Mouse (Mus musculus): ENCODE data around the gene Cmtm2a. TPM values are rescaled to one million over a fixed set of nuclear protein-coding genes. Genes with fewer than 3 reads are reported as not detected.
"Not testable (repeated sequence)": the region's sequence is repeated elsewhere in the genome, so short reads cannot be mapped to it uniquely, and the experiment has no call there.

The Cmtm2a gene
- not detected for total RNA-seq (2021)
- long read RNA-seq, experiment 1: 0 reads
- long read RNA-seq, experiment 2: 0 reads

- H3K4me3 ChIP-seq; DNase-seq (ENCODE audit: low spot score in 2 of 2); H3K27ac ChIP-seq: not testable (repeated sequence)
Observed at GRCm38 (mm10) chr8:104293081-104293480, at the start of gene Cmtm2a. Gene Cmtm2a (minus strand): TSS chr8:104293181.

GRCm38 (mm10) chr8:104342426-104342825, 49.4 kb upstream of the Cmtm2a start:
- no peak for TF ChIP-seq CTCF (conservative IDR thresholded peaks at IDR 0.05)
- no peak overlapping the region for H3K27ac ChIP-seq
- DNase-seq (ENCODE audit: low spot score in 2 of 2): no peak
- H3K4me3 ChIP-seq: no peak overlapping the region

- no peak for TF ChIP-seq CTCF (conservative IDR thresholded peaks at IDR 0.05)
Observed at GRCm38 (mm10) chr8:104341678-104342077, 48.7 kb upstream of the Cmtm2a start.

DNA sequence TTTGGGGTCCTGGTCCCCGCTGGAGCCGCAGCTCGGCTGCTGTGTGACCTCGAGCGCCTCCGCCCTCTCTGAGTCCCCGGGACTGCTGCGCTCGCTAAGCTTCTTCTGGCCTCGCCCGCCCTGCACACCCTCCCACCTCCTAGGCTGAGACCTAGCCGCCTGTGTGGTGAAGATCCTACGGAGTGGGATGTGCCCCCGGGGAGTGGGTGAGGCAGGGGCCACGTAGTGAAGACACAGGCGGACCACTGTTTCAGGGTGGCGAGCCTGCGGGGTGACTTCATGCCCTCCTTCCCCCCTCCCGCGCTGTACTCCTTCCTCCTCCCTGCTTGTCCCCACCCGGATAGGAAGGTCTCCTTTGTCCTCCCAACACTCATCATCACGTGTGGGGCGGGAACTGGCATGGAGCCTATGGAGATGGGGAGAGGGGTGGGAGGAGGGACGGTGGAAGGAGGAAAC, 48.2 kb upstream of the Cmtm2a start:
- TF ChIP-seq CTCF (conservative IDR thresholded peaks at IDR 0.05): no peak
- H3K27ac ChIP-seq: peak overlapping the region; percentile 82
- H3K4me3 ChIP-seq: peak overlapping the region; percentile 68
- DNase-seq (ENCODE audit: low spot score in 2 of 2): no peak

More at GRCm38 (mm10) chr8:104341678-104342077, 48.7 kb upstream of the Cmtm2a start:
- no peak for DNase-seq (ENCODE audit: low spot score in 2 of 2)
- H3K27ac ChIP-seq: peak overlapping the region; percentile 82; the same call in 1 of the 2 replicates
- H3K4me3 ChIP-seq: no peak overlapping the region; the same call in 1 of the 2 replicates

GRCm38 (mm10) chr8:104340233-104341105, 47.5 kb upstream of the Cmtm2a start:
- TF ChIP-seq CTCF (conservative IDR thresholded peaks at IDR 0.05): peak; percentile 84
- H3K4me3 ChIP-seq: peak overlapping the region; percentile 68
- peak overlapping the region; percentile 82 for H3K27ac ChIP-seq
- peak; percentile 46 to 57 for DNase-seq (ENCODE audit: low spot score in 2 of 2)

- Histone ChIP-seq H3K4me3 (peak overlapping the region; percentile 68), H3K27ac (peak overlapping the region; percentile 82; the same call in 1 of the 2 replicates)
- no peak for DNase-seq (ENCODE audit: low spot score in 2 of 2)
- TF ChIP-seq CTCF (conservative IDR thresholded peaks at IDR 0.05): no peak
Observed at GRCm38 (mm10) chr8:104339983-104340232, 46.9 kb upstream of the Cmtm2a start.

GRCm38 (mm10) chr8:104339229-104339982, 46.4 kb upstream of the Cmtm2a start, which contains the start of gene Cmtm3:
Gene Cmtm3 (plus strand): TSS chr8:104339410.
- Histone ChIP-seq H3K27ac (peak within 1 kb of the TSS; percentile 82; the same call in 1 of the 2 replicates), H3K4me3 (peak within 1 kb of the TSS; percentile 68)
- DNase-seq (ENCODE audit: low spot score in 2 of 2): no peak
- no peak for TF ChIP-seq CTCF (conservative IDR thresholded peaks at IDR 0.05)

DNA sequence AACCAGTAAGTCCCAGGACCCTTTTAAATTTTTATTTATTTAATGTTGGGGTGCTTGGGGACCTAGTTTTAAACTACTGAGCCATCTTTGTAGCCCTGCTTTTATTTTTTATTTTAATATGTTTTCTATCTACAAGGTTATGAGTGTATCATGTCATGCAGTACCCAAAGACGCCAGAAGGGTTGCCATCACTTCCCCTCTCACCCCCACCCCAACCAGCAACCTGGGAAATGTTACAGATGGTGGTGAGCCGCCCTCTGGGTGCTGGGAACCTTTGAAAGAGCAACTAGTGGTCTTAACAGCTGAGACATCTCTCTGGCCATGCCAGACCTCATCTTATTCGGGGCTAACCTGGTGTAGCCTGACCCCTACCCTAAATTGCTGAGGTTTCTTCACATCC, 44.9 kb upstream of the Cmtm2a start:
- Histone ChIP-seq H3K27ac (no peak overlapping the region), H3K4me3 (no peak overlapping the region)
- no peak for DNase-seq (ENCODE audit: low spot score in 2 of 2)
- TF ChIP-seq CTCF (conservative IDR thresholded peaks at IDR 0.05): peak; percentile 48

- H3K4me3 ChIP-seq: no peak overlapping the region
- DNase-seq (ENCODE audit: low spot score in 2 of 2): no peak
- H3K27ac ChIP-seq: no peak overlapping the region
- no peak for TF ChIP-seq CTCF (conservative IDR thresholded peaks at IDR 0.05)
Observed at GRCm38 (mm10) chr8:104336806-104337205, 43.8 kb upstream of the Cmtm2a start.

GRCm38 (mm10) chr8:104334196-104334595, 41.2 kb upstream of the Cmtm2a start:
- H3K27ac ChIP-seq: no peak overlapping the region

DNA sequence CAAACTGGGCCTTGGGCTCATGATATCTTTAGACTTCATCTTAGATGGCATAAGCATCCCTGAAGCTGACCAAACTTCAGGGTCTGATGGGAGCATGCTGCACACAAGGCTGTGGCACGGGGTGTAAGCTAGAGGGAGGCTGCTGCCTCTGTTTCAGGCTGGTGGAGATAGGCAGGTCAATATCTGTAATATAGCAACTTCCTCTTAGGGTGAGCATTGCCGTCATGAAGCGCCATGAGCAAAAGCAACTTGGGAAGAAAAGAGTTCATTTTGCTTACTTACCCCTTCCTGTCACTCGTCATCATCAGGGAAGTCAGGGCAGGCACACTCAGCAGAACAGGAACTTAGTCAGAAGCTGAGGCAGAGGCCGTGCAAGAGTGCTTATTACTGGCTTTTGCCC, 40.8 kb upstream of the Cmtm2a start:
- Histone ChIP-seq H3K4me3 (no peak overlapping the region), H3K27ac (no peak overlapping the region)
- no peak for DNase-seq (ENCODE audit: low spot score in 2 of 2)
- TF ChIP-seq CTCF (conservative IDR thresholded peaks at IDR 0.05): no peak

More at GRCm38 (mm10) chr8:104334196-104334595, 41.2 kb upstream of the Cmtm2a start:
- no peak for TF ChIP-seq CTCF (conservative IDR thresholded peaks at IDR 0.05)
- no peak for DNase-seq (ENCODE audit: low spot score in 2 of 2)
- no peak overlapping the region for H3K4me3 ChIP-seq

DNA sequence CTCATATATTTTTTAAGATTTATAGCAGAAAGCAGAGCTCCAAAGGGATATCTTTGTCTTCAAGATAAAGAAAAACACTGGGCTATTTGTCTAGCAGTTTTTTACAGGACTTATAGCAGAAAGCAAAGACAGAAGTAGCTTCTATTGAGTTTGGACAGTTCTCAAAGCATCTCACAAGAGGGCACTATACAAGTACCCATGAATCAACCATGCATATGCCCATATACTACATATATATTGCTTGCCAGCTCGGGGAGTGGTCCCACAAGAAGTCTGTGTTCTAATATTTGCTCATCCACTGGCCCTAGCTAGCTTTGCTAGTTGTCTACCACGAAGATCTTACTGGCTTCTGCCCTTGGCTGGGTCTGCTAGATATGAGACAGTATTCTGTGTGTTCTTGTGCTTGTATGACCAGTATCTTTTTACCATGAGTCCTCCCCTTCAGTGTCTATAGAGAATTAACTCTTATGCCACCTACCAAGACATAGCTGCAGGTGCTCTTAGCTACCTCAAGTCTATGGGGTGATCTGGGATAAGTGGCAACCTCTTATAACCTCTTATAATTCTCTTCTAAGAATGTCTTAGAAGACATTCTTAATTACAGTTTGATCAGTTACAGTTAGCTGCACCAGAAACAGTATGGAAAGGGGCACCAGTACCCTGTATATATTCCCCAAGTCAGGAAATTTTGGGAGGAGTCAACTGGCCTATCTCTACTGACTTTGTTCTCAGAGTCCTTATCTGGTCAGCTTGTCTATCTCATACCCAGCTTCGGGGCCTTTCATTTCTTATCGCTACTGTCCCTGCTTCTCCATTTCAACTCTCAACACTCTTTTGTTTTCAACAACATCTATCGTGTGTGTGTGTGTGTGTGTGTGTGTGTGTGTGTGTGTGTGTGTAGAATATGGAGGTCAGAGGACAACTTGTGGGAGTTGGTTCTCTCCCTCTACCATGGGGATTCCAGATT, 40.0 kb upstream of the Cmtm2a start:
- peak; percentile 33 for TF ChIP-seq CTCF (conservative IDR thresholded peaks at IDR 0.05)
- no peak for DNase-seq (ENCODE audit: low spot score in 2 of 2)
- Histone ChIP-seq H3K27ac (no peak overlapping the region), H3K4me3 (no peak overlapping the region)

GRCm38 (mm10) chr8:104321930-104322329, 28.9 kb upstream of the Cmtm2a start, which contains the start of gene Cmtm2b:
Gene Cmtm2b (plus strand): TSS chr8:104322230.
- H3K4me3 ChIP-seq; DNase-seq (ENCODE audit: low spot score in 2 of 2); H3K27ac ChIP-seq: not testable (repeated sequence)

GRCm38 (mm10) chr8:104321267-104321666, 28.3 kb upstream of the Cmtm2a start, which contains the start of gene Gm11020:
Gene Gm11020 (plus strand): TSS chr8:104321567.
- not testable (repeated sequence) for DNase-seq (ENCODE audit: low spot score in 2 of 2); H3K4me3 ChIP-seq; H3K27ac ChIP-seq

Measured in layer of hippocampus, adult 2 months (tissue).